Mouse (Mus musculus): Measurements from ENCODE around the gene Pdgfa. TPM values are rescaled to one million over a fixed set of nuclear protein-coding genes. Genes with fewer than 3 reads are reported as not detected.

The Pdgfa gene
- 10 to 100 TPM; 21.9 to 22.1 TPM for total RNA-seq (2021)
- long read RNA-seq, experiment 1, partial matches to known transcripts: 1 of 14 reads
- long read RNA-seq, experiment 1, other reads (novel, unspliced or antisense): 6 of 14 reads
- long read RNA-seq, experiment 2, transcript Pdgfa-202 (6 exons, 2,060 nt): major isoform, 14 of 22 reads
- long read RNA-seq, experiment 2, partial matches to known transcripts: 1 of 22 reads
- long read RNA-seq, experiment 2, other reads (novel, unspliced or antisense): 4 of 22 reads

DNA sequence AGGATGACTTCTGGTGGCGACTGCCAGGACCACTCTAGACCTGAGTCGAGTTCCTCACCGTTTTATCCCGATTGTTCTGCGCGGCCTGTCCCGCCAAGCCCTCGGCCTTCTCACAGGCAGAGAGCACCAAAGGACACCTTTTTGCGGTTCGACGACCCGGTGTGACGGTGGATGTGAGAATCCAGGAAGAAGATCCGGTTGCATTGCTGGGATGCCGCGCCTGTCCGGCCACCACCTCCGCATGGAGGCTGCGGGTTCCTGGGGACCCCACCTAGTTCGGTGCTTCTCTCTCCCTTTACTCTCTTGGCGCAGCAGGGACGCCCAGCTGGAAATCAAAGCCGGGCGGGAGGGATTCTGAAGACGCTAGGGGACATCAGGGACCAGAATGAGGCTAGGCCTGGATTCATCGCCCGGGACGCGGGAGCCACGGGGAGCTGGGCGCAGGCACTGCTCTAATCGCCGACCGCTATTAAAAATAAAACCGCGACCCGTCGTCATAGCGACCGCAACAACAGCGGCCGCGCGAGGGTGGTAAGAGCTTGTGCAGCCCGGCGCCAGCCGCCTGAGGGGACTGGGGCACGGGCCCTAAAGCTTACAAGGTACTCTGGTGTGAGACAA lies at the start of gene Pdgfa:
Gene Pdgfa, minus strand, starts transcription at position 200 of the 618 bp plus-strand sequence.
- peak; percentile 47 to 54 for DNase-seq
- intact Hi-C loops (cut with DNase I): loop anchor here (5.0 kb wide), 1 partner anchor 80 kb away; no protein-coding TSS in a partner anchor

GRCm38 (mm10) chr5:139046636-139047035 lies 49.5 kb upstream of the Pdgfa start:
- intact Hi-C loops (cut with DNase I): no loop called here

GRCm38 (mm10) chr5:139043546-139043945 lies 46.4 kb upstream of the Pdgfa start:
- DNase-seq: no peak
- intact Hi-C loops (cut with DNase I): no loop called here

More at GRCm38 (mm10) chr5:139046636-139047035, 49.5 kb upstream of the Pdgfa start:
- no peak for DNase-seq

- no peak for DNase-seq
- intact Hi-C loops (cut with DNase I): no loop called here
Measured at GRCm38 (mm10) chr5:139042299-139042698, 45.1 kb upstream of the Pdgfa start.

DNA sequence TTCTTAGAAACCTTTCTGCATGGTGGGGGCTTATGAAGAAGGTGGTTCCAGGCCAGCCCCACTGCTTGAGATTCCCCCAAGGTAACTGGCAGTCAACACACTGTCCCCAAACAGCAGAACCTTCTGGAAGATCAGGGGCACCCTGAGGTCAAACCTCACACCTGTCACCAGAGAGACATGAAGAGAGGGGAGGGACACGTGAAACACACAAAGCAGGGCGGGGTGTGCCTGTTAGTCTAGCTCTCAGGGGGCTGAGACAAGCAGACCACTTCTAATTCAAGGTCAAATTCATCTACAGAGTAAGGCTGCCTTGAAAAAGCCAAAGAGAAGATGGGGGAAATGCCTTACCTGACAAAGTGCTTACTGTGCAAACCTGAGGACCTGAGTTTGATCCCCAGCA lies 38.0 kb upstream of the Pdgfa start:
- intact Hi-C loops (cut with DNase I): no loop called here
- no peak for DNase-seq

GRCm38 (mm10) chr5:139034746-139035145 lies 37.6 kb upstream of the Pdgfa start:
- no peak for DNase-seq
- intact Hi-C loops (cut with DNase I): no loop called here

- DNase-seq: peak in 1 of 2 experiments; percentile 23
- intact Hi-C loops (cut with DNase I): no loop called here
Measured at GRCm38 (mm10) chr5:139033406-139034317, 36.5 kb upstream of the Pdgfa start.

GRCm38 (mm10) chr5:139027603-139028002 lies 30.4 kb upstream of the Pdgfa start:
- intact Hi-C loops (cut with DNase I): no loop called here
- no peak for DNase-seq

DNA sequence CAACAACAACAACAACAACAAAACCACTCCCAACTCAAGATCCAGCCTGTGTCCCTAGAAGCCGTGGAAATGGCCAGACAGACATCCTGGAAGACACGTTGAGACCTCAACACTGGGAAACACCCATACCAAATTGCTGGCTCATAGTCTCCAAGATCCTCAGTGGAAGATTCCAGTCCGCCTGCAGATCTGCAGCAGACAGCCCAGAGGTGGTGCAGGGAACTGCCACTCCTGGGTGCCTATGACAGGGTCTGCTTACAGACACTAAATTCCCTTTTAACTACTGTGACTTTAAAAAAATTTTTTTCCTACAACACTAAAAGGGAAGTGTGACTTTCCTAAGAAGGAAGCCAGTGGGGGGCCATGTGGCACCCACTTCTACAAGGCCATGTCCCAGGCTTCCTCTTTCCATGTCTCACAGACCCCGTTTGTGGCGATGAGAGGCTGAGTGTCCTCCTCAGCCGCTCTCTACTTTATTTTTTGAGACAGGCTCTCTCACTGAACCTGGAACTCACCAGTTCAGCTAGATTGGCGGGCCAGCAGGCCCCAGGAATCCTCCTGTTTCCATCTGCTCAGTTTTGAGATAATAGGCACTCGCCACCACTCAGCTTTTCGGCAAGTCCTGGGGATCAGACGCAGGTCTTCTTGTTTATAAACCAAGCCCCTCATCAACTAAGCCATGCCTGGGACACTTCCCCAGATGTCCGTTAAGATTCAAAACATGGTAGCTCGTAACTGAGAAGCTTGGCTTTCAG lies 27.4 kb upstream of the Pdgfa start:
- intact Hi-C loops (cut with DNase I): no loop called here
- no peak for DNase-seq

- DNase-seq: no peak
- intact Hi-C loops (cut with DNase I): no loop called here
Measured at GRCm38 (mm10) chr5:139020595-139020994, 23.4 kb upstream of the Pdgfa start.

GRCm38 (mm10) chr5:139017371-139018124 lies 20.4 kb upstream of the Pdgfa start:
- peak; percentile 55 to 63 for DNase-seq
- intact Hi-C loops (cut with DNase I): no loop called here

GRCm38 (mm10) chr5:139015097-139015496 lies 17.9 kb upstream of the Pdgfa start:
- intact Hi-C loops (cut with DNase I): no loop called here
- DNase-seq: peak; percentile 42 to 50

GRCm38 (mm10) chr5:139010649-139011048 lies 13.5 kb upstream of the Pdgfa start:
- intact Hi-C loops (cut with DNase I): loop anchor here (5.0 kb wide), 1 partner anchor 77 kb away; no protein-coding TSS in a partner anchor
- DNase-seq: no peak

- intact Hi-C loops (cut with DNase I): loop anchor here (2.0 kb wide), 1 partner anchor 150 kb away; no protein-coding TSS in a partner anchor
- DNase-seq: no peak
Measured at GRCm38 (mm10) chr5:139007141-139007775, 10.1 kb upstream of the Pdgfa start.

DNA sequence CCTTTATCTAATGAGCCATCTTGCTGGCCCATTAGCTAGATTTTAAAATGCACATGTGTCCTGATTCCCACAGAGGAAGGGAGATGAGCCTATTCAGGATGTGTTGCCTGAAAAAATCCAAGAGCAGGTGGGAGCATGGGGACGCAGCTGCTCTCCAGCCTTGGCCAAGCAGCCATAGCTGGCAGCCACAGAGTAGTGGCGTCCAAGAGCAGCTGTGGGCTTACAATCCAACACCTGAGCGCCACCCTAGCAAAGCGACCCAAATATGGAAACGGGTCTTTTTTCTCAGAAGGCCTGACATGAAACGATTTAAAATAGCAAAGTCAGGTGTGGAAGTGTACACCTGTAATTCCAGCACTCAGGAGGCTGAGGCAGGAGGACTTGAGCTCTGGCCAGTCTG lies 7.4 kb upstream of the Pdgfa start:
- no peak for DNase-seq
- intact Hi-C loops (cut with DNase I): no loop called here

GRCm38 (mm10) chr5:138999716-139000115 lies 2.5 kb upstream of the Pdgfa start:
- intact Hi-C loops (cut with DNase I): loop anchor here (5.0 kb wide), 1 partner anchor 78 kb away; no protein-coding TSS in a partner anchor
- no peak for DNase-seq

DNA sequence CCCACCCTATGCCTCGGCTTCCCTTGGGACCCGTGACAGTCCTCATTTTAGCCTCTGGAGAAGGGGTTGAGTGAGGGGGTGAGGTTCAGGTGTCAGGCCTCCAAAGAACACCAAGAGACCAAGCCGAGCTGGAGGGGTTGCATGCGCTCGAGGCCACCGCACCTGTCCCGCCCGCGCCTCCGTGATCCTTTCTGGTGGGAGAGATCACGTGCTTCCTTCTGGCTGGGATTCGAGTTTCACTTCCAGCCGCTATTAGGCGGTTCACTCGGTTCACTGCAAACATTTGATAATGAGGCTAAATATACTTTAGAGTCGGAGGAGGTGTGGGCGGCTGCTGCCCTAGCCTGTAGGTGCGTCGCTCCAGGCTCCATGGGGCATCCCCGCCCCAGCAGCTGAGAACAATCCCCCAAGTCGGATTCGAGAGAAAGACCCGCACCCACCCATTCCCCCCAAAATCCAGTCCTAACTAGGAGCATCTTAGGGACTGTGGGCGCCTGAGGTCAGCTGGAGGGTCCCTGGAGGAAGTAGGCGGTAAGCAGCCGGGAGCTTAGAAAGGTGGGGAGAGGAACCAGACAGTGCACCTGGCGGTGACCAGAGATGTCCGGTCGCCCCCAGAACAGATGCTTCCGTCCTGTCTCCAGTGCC lies 888 bp upstream of the Pdgfa start:
- intact Hi-C loops (cut with DNase I): loop anchor here (5.0 kb wide), 1 partner anchor 79 kb away; no protein-coding TSS in a partner anchor
- DNase-seq: no peak

DNA sequence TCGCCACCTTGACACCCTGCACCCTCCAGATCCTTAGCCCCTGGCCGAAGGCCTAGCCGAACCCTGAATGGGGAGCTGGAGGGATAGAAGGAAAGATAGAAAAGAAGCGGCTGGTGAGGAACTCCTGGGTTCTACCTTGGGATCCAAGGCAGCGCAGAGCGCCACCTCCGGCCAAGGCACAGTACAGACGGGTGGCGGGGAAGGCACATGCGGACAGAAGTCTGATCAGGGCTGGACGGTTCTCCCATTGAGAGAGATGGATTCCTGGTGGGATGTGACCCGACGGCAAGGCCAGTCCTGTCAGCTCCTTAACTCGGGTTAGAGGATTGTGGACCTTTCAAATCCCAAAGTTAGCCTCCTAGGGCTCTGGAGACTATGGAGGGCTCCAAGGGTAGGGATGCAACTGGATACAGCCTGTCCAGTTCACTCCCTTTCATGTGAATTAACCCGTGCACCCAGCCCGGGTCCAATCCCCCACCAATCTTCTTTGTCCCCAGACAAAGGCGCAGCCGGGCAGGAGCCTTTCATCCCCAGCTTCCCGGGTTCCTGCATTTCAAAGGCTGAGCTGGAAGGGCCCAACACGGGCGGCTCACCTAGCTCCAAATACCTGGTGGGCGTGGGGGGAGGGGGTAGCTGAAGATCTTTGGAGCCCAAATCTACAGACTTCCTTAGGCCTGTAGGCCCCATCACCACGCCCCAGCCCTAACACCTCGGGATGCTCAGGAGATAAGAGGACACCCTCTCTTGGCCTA lies 672 bp downstream of the Pdgfa start:
- no peak for DNase-seq
- intact Hi-C loops (cut with DNase I): loop anchor here (5.0 kb wide), 1 partner anchor 81 kb away; no protein-coding TSS in a partner anchor
